Mouse (Mus musculus): ENCODE results near the gene Gm13089. TPM values are rescaled to one million over a fixed set of nuclear protein-coding genes. Genes with fewer than 3 reads are reported as not detected.

Gene Gm13089
- total RNA-seq (2023) = not detected in 4 replicates

GRCm38 (mm10) chr4:143702611-143703010, at the start of gene Gm13089:
Gene Gm13089 (minus strand): TSS chr4:143702711.

GRCm38 (mm10) chr4:143719155-143719554, 16.6 kb upstream of the Gm13089 start, which contains the start of gene Gm13078:
Gene Gm13078 (plus strand): TSS chr4:143719455.

DNA sequence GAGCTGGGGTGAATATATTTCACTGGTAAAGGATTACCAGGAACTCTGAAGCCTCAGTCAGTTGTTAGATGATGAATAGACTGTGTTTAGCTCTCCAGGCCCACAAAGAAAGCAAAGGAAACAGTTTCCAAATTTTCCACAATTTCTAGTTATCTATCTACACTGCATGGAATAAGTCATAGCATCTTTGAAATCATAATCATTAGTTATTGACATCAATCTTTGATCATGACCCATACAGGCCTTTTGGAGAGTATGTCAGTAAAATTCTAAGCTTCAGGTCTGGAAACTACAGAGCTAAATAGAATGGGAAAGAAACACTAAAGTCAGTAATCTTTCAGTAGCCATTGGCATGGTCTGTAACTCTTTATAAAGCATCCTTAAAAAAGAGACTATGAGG, 45.4 kb downstream of the Gm13089 start, which contains the start of gene Gm13088:
Gene Gm13088 (minus strand): TSS at position 101 of the 400 bp plus-strand sequence.

Other genes starting within 250 kb of the Gm13089 start
- gene Gm13043, start 191.4 kb downstream of the Gm13089 start, total RNA-seq (2023) = not detected in 4 replicates
- not detected in 4 replicates for gene Gm13040, start 166.8 kb downstream of the Gm13089 start, total RNA-seq (2023)
- gene BC080695, start 151.0 kb downstream of the Gm13089 start, total RNA-seq (2023) = not detected in 4 replicates
- not detected in 4 replicates for gene Gm13057, start 151.0 kb downstream of the Gm13089 start, total RNA-seq (2023)
- gene Gm13083, start 87.7 kb downstream of the Gm13089 start, total RNA-seq (2023) = not detected in 4 replicates
- not detected in 4 replicates for gene Gm13088, start 45.5 kb downstream of the Gm13089 start, total RNA-seq (2023)
- not detected in 4 replicates for gene Gm13078, start 16.7 kb upstream of the Gm13089 start, total RNA-seq (2023)
- not detected in 4 replicates for gene Gm13023, start 86.6 kb upstream of the Gm13089 start, total RNA-seq (2023)
- not detected in 4 replicates for gene Gm13084, start 113.4 kb upstream of the Gm13089 start, total RNA-seq (2023)
- gene Gm13103, start 143.8 kb upstream of the Gm13089 start, total RNA-seq (2023) = not detected in 4 replicates
- gene Pramef6, start 197.7 kb upstream of the Gm13089 start, total RNA-seq (2023) = not detected in 4 replicates
- not detected in 4 replicates for gene Pramef25, start 248.3 kb upstream of the Gm13089 start, total RNA-seq (2023)

All from B cell, adult 62 days (primary cell).